Mouse (Mus musculus) liver, postnatal 0 days (tissue): Measurements from ENCODE around the gene Gkap1.

Experiments used
- CTCF ChIP-seq: sonication (generic); IDR thresholded peaks from 2 replicates; pipeline ENCODE4 v1.5.1; 2016; ENCODE audit warnings: antibody characterized with exemption, low read depth
- EP300 ChIP-seq: IDR thresholded peaks from 2 replicates; pipeline ENCODE4 v1.6.1; 2016; ENCODE audit warnings: antibody characterized with exemption, low read depth, mild to moderate bottlenecking

DNA sequence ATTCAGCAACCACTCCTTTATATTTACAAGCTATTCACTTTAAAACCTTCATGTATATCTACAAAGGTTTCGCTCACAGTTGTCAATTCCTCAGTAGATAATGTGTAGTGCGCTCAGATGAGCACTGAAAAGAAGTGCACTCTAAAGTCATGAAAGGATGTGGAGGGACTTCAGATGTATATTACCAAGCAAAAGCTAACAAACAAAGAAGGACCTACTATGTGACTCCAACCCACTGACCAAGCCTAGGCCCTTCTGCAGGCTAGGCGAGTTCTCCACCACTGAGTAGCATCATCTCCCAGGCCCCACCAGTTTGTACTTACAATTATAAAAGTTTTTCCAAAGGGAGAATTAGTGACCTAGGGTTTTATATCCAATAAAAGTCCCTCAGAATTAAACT, 71.3 kb downstream of the Gkap1 start:
- TF ChIP-seq EP300 (no peak), CTCF (no peak)
